Mouse (Mus musculus): ENCODE measurements around the gene Lhx6.

Lhx6 gene

GRCm38 (mm10) chr2:36093301-36093700 is 11.9 kb downstream of the Lhx6 start:
- DNase-seq (ENCODE audit: low spot score), result no peak

GRCm38 (mm10) chr2:36092748-36093147 is 12.5 kb downstream of the Lhx6 start:
- no peak for DNase-seq (ENCODE audit: low spot score)

- no peak for DNase-seq (ENCODE audit: low spot score)
These were observed 14.1 kb downstream of the Lhx6 start for GRCm38 (mm10) chr2:36090853-36091741.

- DNase-seq (ENCODE audit: low spot score), result no peak
These were observed 16.0 kb downstream of the Lhx6 start for GRCm38 (mm10) chr2:36089190-36089589.

GRCm38 (mm10) chr2:36085041-36085440 is 20.2 kb downstream of the Lhx6 start:
- DNase-seq (ENCODE audit: low spot score), result no peak

- DNase-seq (ENCODE audit: low spot score), result no peak
These were observed 22.2 kb downstream of the Lhx6 start for GRCm38 (mm10) chr2:36082802-36083580.

GRCm38 (mm10) chr2:36081446-36081845 is 23.8 kb downstream of the Lhx6 start:
- no peak for DNase-seq (ENCODE audit: low spot score)

GRCm38 (mm10) chr2:36077160-36077761 is 27.9 kb downstream of the Lhx6 start:
- DNase-seq (ENCODE audit: low spot score), result no peak

GRCm38 (mm10) chr2:36075210-36075609 is 30.0 kb downstream of the Lhx6 start:
- no peak for DNase-seq (ENCODE audit: low spot score)

- DNase-seq (ENCODE audit: low spot score), result no peak
These were observed 31.4 kb downstream of the Lhx6 start for GRCm38 (mm10) chr2:36073781-36074180.

- no peak for DNase-seq (ENCODE audit: low spot score)
These were observed 33.4 kb downstream of the Lhx6 start for GRCm38 (mm10) chr2:36071660-36072305.

GRCm38 (mm10) chr2:36067132-36067531 is 38.1 kb downstream of the Lhx6 start:
- no peak for DNase-seq (ENCODE audit: low spot score)

- no peak for DNase-seq (ENCODE audit: low spot score)
These were observed 43.8 kb downstream of the Lhx6 start for GRCm38 (mm10) chr2:36061409-36061808.

GRCm38 (mm10) chr2:36056248-36056647 is 49.0 kb downstream of the Lhx6 start:
- DNase-seq (ENCODE audit: low spot score), result no peak

- no peak for DNase-seq (ENCODE audit: low spot score)
These were observed 52.0 kb downstream of the Lhx6 start for GRCm38 (mm10) chr2:36053249-36053648.

- DNase-seq (ENCODE audit: low spot score), result no peak
These were observed 55.6 kb downstream of the Lhx6 start for GRCm38 (mm10) chr2:36049567-36049954.

- DNase-seq (ENCODE audit: low spot score), result peak; percentile 92
These were observed 56.3 kb downstream of the Lhx6 start, which contains the start of the genes Ndufa8 and Morn5 for GRCm38 (mm10) chr2:36048748-36049566. TSS of gene Ndufa8 (minus strand) at chr2:36049406. TSS of gene Morn5 (plus strand) at chr2:36049458.

GRCm38 (mm10) chr2:36048164-36048563 is 57.0 kb downstream of the Lhx6 start:
- DNase-seq (ENCODE audit: low spot score), result no peak

- no peak for DNase-seq (ENCODE audit: low spot score)
These were observed 64.3 kb downstream of the Lhx6 start for GRCm38 (mm10) chr2:36040872-36041271.

- no peak for DNase-seq (ENCODE audit: low spot score)
These were observed 65.8 kb downstream of the Lhx6 start for GRCm38 (mm10) chr2:36039297-36039985.
